Mouse (Mus musculus) forebrain, embryonic 15.5 days (tissue): ENCODE data around the gene Smpd1. TPM values are rescaled to one million over a fixed set of nuclear protein-coding genes. Genes with fewer than 3 reads are reported as not detected.
A peak's percentile ranks its signal among the peaks of the same experiment; 100 is the strongest.

ENCODE experiments used
- ATAC-seq: fragments of 200-750 bp; cut with Nextera tagmentation; replicated peaks from 2 replicates; pipeline ENCODE4 v1.8.0; 2017; ENCODE audit warnings: mild to moderate bottlenecking, moderate TSS enrichment, moderate library complexity
- H3K27ac ChIP-seq: fragments of 300-500 bp; sonication (generic); replicated peaks from 2 replicates; pipeline ENCODE4 v1.5.1; 2015; ENCODE audit warnings: mild to moderate bottlenecking, inconsistent platforms
- H3K27me3 ChIP-seq: fragments of 300-500 bp; sonication (generic); 2 replicates; pipeline ENCODE4 v1.6.1; 2015; ENCODE audit warnings: inconsistent platforms
- H3K36me3 ChIP-seq: fragments of 300-500 bp; sonication (generic); 2 replicates; pipeline ENCODE4 v1.6.1; 2015; ENCODE audit warnings: mild to moderate bottlenecking, inconsistent platforms
- H3K4me1 ChIP-seq: fragments of 300-500 bp; sonication (generic); 2 replicates; pipeline ENCODE4 v1.6.1; 2015; ENCODE audit warnings: inconsistent platforms
- H3K4me2 ChIP-seq: fragments of 300-500 bp; sonication (generic); replicated peaks from 2 replicates; pipeline ENCODE4 v1.6.1; 2015; ENCODE audit warnings: mild to moderate bottlenecking, inconsistent platforms
- H3K4me3 ChIP-seq: fragments of 300-500 bp; sonication (generic); 2 replicates; pipeline ENCODE4 v1.5.1; 2015; ENCODE audit warnings: mild to moderate bottlenecking, inconsistent platforms
- H3K9ac ChIP-seq: fragments of 300-500 bp; sonication (generic); replicated peaks from 2 replicates; pipeline ENCODE4 v1.6.1; 2015; ENCODE audit warnings: mild to moderate bottlenecking, inconsistent platforms
- H3K9me3 ChIP-seq: fragments of 300-500 bp; sonication (generic); 2 replicates; pipeline ENCODE4 v1.6.1; 2016; ENCODE audit warnings: inconsistent platforms
- WGBS: fragments of 180-500 bp; shearing (Covaris S2); methylation state at CpG from one replicate; pipeline ENCODE4 v1.1.7; 2015; ENCODE audit warnings: mixed read lengths; 5-methylcytosine and 5-hydroxymethylcytosine counted together
- polyA plus RNA-seq: library from polyadenylated mRNA; unstranded; fragments of >200 nt; fragmentation: Nextera tagmentation; extraction: Ambion mirVana; gene quantifications from 2 replicates; pipeline ENCODE4 v1.2.1, GENCODE M21; 2015

Smpd1 gene
- polyA plus RNA-seq, 1 experiment from 2014 or later: 69.8 TPM

GRCm38 (mm10) chr7:105528094-105528493 lies 26.1 kb upstream of the Smpd1 start:
- Histone ChIP-seq H3K9me3 (no peaks in the 10 kb centered on the region), H3K27ac (no peak overlapping the region), H3K4me1 (no peaks in the 10 kb centered on the region), H3K4me2 (no peak overlapping the region), H3K9ac (no peak overlapping the region), H3K27me3 (no peaks in the 10 kb centered on the region), H3K4me3 (no peak overlapping the region), H3K36me3 (no peaks in the 10 kb centered on the region)
- ATAC-seq: peak; percentile 33; the same call in 1 of the 2 replicates
- WGBS: 79% methylated on average over 4 of the region's 4 CpGs

GRCm38 (mm10) chr7:105534162-105534561 lies 20.0 kb upstream of the Smpd1 start:
- no peak overlapping the region for H3K9ac ChIP-seq
- no peak for ATAC-seq
- H3K4me1 ChIP-seq: no peaks in the 10 kb centered on the region
- WGBS: 84% methylated on average over 3 of the region's 3 CpGs
- no peaks in the 10 kb centered on the region for H3K9me3 ChIP-seq
- H3K36me3 ChIP-seq: no peaks in the 10 kb centered on the region
- no peak overlapping the region for H3K4me3 ChIP-seq
- no peak overlapping the region for H3K4me2 ChIP-seq
- no peak overlapping the region for H3K27ac ChIP-seq
- H3K27me3 ChIP-seq: no peaks in the 10 kb centered on the region

GRCm38 (mm10) chr7:105545986-105546385 lies 8.2 kb upstream of the Smpd1 start:
- H3K4me3 ChIP-seq: no peak overlapping the region
- no peak overlapping the region for H3K27ac ChIP-seq
- H3K27me3 ChIP-seq: no peaks in the 10 kb centered on the region
- 75% methylated on average over 8 of the region's 8 CpGs for WGBS
- no peak for ATAC-seq
- H3K4me1 ChIP-seq: no peaks in the 10 kb centered on the region
- no peaks in the 10 kb centered on the region for H3K36me3 ChIP-seq
- no peak overlapping the region for H3K4me2 ChIP-seq
- H3K9ac ChIP-seq: no peak overlapping the region
- H3K9me3 ChIP-seq: no peaks in the 10 kb centered on the region

GRCm38 (mm10) chr7:105547970-105548369 lies 6.2 kb upstream of the Smpd1 start:
- 82% methylated on average over 7 of the region's 7 CpGs for WGBS
- Histone ChIP-seq H3K36me3 (no peaks in the 10 kb centered on the region), H3K9me3 (no peaks in the 10 kb centered on the region), H3K4me3 (no peak overlapping the region), H3K27me3 (no peaks in the 10 kb centered on the region), H3K27ac (no peak overlapping the region), H3K4me2 (no peak overlapping the region), H3K4me1 (no peaks in the 10 kb centered on the region), H3K9ac (no peak overlapping the region)
- ATAC-seq: no peak

GRCm38 (mm10) chr7:105549035-105549434 lies 5.1 kb upstream of the Smpd1 start:
- Histone ChIP-seq H3K27ac (no peak overlapping the region), H3K9me3 (no peaks in the 10 kb centered on the region), H3K4me1 (peaks cover 6% of the 10 kb centered on the region), H3K9ac (no peak overlapping the region), H3K27me3 (no peaks in the 10 kb centered on the region), H3K4me3 (no peak overlapping the region), H3K4me2 (no peak overlapping the region), H3K36me3 (no peaks in the 10 kb centered on the region)
- ATAC-seq: no peak
- WGBS: 50% methylated on average over 6 of the region's 6 CpGs

GRCm38 (mm10) chr7:105553456-105554211 lies 526 bp upstream of the Smpd1 start:
- 27% methylated on average over 27 of the region's 27 CpGs for WGBS
- ATAC-seq: peak; percentile 36
- peak overlapping the region; percentile 73 for H3K4me2 ChIP-seq

GRCm38 (mm10) chr7:105555571-105555970 lies 1.4 kb downstream of the Smpd1 start:
- Histone ChIP-seq H3K27ac (no peak overlapping the region), H3K9me3 (no peaks in the 10 kb centered on the region), H3K9ac (no peak overlapping the region), H3K27me3 (no peaks in the 10 kb centered on the region), H3K4me1 (peaks cover 30% of the 10 kb centered on the region), H3K4me2 (peak overlapping the region; percentile 73), H3K4me3 (peak overlapping the region; percentile 80), H3K36me3 (peaks cover 30% of the 10 kb centered on the region)
- no peak for ATAC-seq
- WGBS: 87% methylated on average over 10 of the region's 10 CpGs

More at GRCm38 (mm10) chr7:105553456-105554211, 526 bp upstream of the Smpd1 start:
- H3K9me3 ChIP-seq: no peaks in the 10 kb centered on the region
- peaks cover 16% of the 10 kb centered on the region for H3K36me3 ChIP-seq
- peaks cover 30% of the 10 kb centered on the region for H3K4me1 ChIP-seq
- H3K27ac ChIP-seq: peak overlapping the region; percentile 77
- H3K4me3 ChIP-seq: peak overlapping the region; percentile 80
- H3K9ac ChIP-seq: peak overlapping the region; percentile 90
- no peaks in the 10 kb centered on the region for H3K27me3 ChIP-seq

- Histone ChIP-seq H3K9ac (no peak overlapping the region), H3K4me2 (no peak overlapping the region), H3K36me3 (peaks cover 37% of the 10 kb centered on the region), H3K4me3 (no peak overlapping the region), H3K27me3 (no peaks in the 10 kb centered on the region), H3K4me1 (peaks cover 30% of the 10 kb centered on the region), H3K27ac (no peak overlapping the region), H3K9me3 (no peaks in the 10 kb centered on the region)
- no peak for ATAC-seq
- 88% methylated on average over 8 of the region's 8 CpGs for WGBS
These were observed 2.2 kb downstream of the Smpd1 start for GRCm38 (mm10) chr7:105556406-105556805.

GRCm38 (mm10) chr7:105557671-105558070 lies 3.5 kb downstream of the Smpd1 start:
- Histone ChIP-seq H3K27ac (no peak overlapping the region), H3K27me3 (no peaks in the 10 kb centered on the region), H3K4me2 (no peak overlapping the region), H3K36me3 (peaks cover 48% of the 10 kb centered on the region), H3K9ac (no peak overlapping the region), H3K9me3 (no peaks in the 10 kb centered on the region), H3K4me1 (peaks cover 30% of the 10 kb centered on the region), H3K4me3 (no peak overlapping the region)
- 88% methylated on average over 11 of the region's 11 CpGs for WGBS
- ATAC-seq: no peak

GRCm38 (mm10) chr7:105559016-105559415 lies 4.9 kb downstream of the Smpd1 start:
- no peak for ATAC-seq
- H3K27me3 ChIP-seq: no peaks in the 10 kb centered on the region
- no peak overlapping the region for H3K4me2 ChIP-seq
- H3K9ac ChIP-seq: no peak overlapping the region
- no peak overlapping the region for H3K27ac ChIP-seq
- WGBS: 82% methylated on average over 9 of the region's 9 CpGs
- peaks cover 59% of the 10 kb centered on the region for H3K36me3 ChIP-seq
- H3K4me3 ChIP-seq: no peak overlapping the region
- peaks cover 24% of the 10 kb centered on the region for H3K4me1 ChIP-seq
- H3K9me3 ChIP-seq: no peaks in the 10 kb centered on the region

- no peak overlapping the region for H3K9ac ChIP-seq
- no peaks in the 10 kb centered on the region for H3K9me3 ChIP-seq
- no peak overlapping the region for H3K4me2 ChIP-seq
- WGBS: 95% methylated on average over 3 of the region's 3 CpGs
- H3K4me1 ChIP-seq: no peaks in the 10 kb centered on the region
- H3K36me3 ChIP-seq: peaks cover 89% of the 10 kb centered on the region
- ATAC-seq: no peak
- H3K27ac ChIP-seq: no peak overlapping the region
- no peak overlapping the region for H3K4me3 ChIP-seq
- no peaks in the 10 kb centered on the region for H3K27me3 ChIP-seq
These were observed 8.2 kb downstream of the Smpd1 start for GRCm38 (mm10) chr7:105562317-105562716.

GRCm38 (mm10) chr7:105563367-105563766 lies 9.2 kb downstream of the Smpd1 start:
- Histone ChIP-seq H3K27ac (no peak overlapping the region), H3K4me3 (no peak overlapping the region), H3K4me2 (no peak overlapping the region), H3K4me1 (peaks cover 5% of the 10 kb centered on the region), H3K9me3 (no peaks in the 10 kb centered on the region), H3K9ac (no peak overlapping the region), H3K27me3 (no peaks in the 10 kb centered on the region), H3K36me3 (peaks cover 82% of the 10 kb centered on the region)
- ATAC-seq: no peak
- 86% methylated on average over 3 of the region's 3 CpGs for whole genome bisulfite sequencing
